Mouse (Mus musculus) Patski (cell line): ENCODE results near the gene Jtb. TPM values are rescaled to one million over a fixed set of nuclear protein-coding genes. Genes with fewer than 3 reads are reported as not detected.

Experiments
- ATAC-seq: fragments of 100-300 bp; one replicate; pipeline ENCODE4 v1.8.0; 2021
- CTCF ChIA-PET: fragments of 350-600 bp; sonication (Branson Sonifier 250); formaldehyde crosslinking; loops from one replicate; lab custom pipeline; 2022; ENCODE audit warnings: inconsistent platforms; lab: Charles Lee
- POLR2A ChIA-PET: fragments of 350-600 bp; sonication (Branson Sonifier 250); formaldehyde crosslinking; loops from one replicate; lab custom pipeline; 2022; ENCODE audit warnings: antibody characterized with exemption, inconsistent platforms; lab: Charles Lee
- DNase-seq: peaks from one replicate; pipeline ENCODE4 v3.0.0-alpha.2; 2011; ENCODE audit warnings: low read depth, low spot score
- H3K27me3 ChIP-seq: fragments of 371-371 bp; one replicate; pipeline ENCODE4 v1.5.1; 2021
- CTCF ChIP-seq: fragments of 100-300 bp; IDR thresholded peaks from one replicate; pipeline ENCODE4 v1.5.1; 2021
- in situ Hi-C: fragments of 300-500 bp; cut with MboI; formaldehyde crosslinking; loops from 3 replicates; pipeline ENCODE4 v1.11.1; 2018; ENCODE audit warnings: low pct_unique_long_range_greater_than_20kb, mixed read lengths
- polyA plus RNA-seq: library from polyadenylated mRNA; unstranded; gene quantifications from one replicate; pipeline ENCODE4 v1.2.3, GENCODE M21; 2021

Gene Jtb
- polyA plus RNA-seq, 1 experiment from 2014 or later, result 108 TPM

DNA sequence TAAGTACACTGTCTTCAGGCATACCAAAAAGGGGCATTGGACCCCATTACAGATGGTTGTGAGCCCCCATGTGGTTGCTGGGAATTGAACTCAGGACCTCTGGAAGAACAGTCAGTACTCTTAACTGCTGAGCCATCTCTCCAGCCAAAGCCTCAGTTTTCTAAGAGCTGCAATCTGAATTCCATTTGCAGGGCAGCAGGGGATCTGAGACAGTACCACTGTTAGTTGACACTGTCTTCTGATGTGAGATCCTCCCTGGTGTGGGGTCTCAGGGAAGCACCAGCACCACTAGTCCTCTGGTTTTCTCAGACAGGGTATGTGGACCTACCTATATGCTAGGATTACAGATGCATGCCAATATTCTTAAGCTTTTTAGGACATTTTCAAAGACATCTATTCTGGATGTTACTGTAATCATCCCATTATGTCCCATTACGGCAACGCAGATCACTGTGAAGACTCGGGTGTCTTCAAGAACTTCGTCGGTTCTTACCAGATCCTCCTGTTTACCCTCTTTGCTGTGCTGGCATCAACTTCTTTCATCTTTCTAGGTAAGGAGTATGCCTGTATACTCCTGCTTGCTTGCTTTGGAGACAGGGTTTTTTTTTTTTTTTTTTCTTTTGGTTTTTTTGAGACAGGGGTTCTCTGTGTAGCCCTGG is 21.4 kb upstream of the Jtb start:
- ATAC-seq (no peak), DNase-seq (no peak)
- POLR2A ChIA-PET, result no interaction called here
- no peak for TF ChIP-seq CTCF
- CTCF ChIA-PET, result interaction anchor here (1.3 kb wide), 1 partner anchor 164 kb away, joined by 3 read pairs; no protein-coding TSS in a partner anchor
- no peaks in the 10 kb centered on the region for H3K27me3 ChIP-seq
- in situ Hi-C loops, result no loop called here

GRCm38 (mm10) chr3:90211475-90212398 is 19.7 kb upstream of the Jtb start:
- no peaks in the 10 kb centered on the region for H3K27me3 ChIP-seq
- ChIA-PET POLR2A (interaction anchor here (1.4 to 1.7 kb wide), 2 partner anchors 8 to 10 kb away, joined by 4 to 9 read pairs; no protein-coding TSS in a partner anchor), CTCF (interaction anchor here (1.3 to 1.4 kb wide), 2 partner anchors 79 to 162 kb away, joined by 3 to 4 read pairs; no protein-coding TSS in a partner anchor)
- TF ChIP-seq CTCF, result no peak
- in situ Hi-C loops, result no loop called here
- ATAC-seq (no peak), DNase-seq (no peak)

- DNase-seq (no peak), ATAC-seq (no peak)
- POLR2A ChIA-PET, result interaction anchor here (0.5 to 1.7 kb wide), 5 partner anchors 9 to 71 kb away, joined by 3 to 9 read pairs (median 6); no protein-coding TSS in a partner anchor
- TF ChIP-seq CTCF, result no peak
- in situ Hi-C loops, result no loop called here
- CTCF ChIA-PET, result interaction anchor here (1.3 kb wide), 1 partner anchor 161 kb away, joined by 4 read pairs; no protein-coding TSS in a partner anchor
- no peaks in the 10 kb centered on the region for H3K27me3 ChIP-seq
Measured at GRCm38 (mm10) chr3:90212723-90213122, 18.7 kb upstream of the Jtb start.

GRCm38 (mm10) chr3:90213377-90213866 is 18.0 kb upstream of the Jtb start, which contains the start of the genes Rps27 and Rab13:
Gene Rps27, minus strand, starts transcription at chr3:90213651.
Gene Rab13, plus strand, starts transcription at chr3:90213695.
- CTCF ChIA-PET, result interaction anchor here (0.6 to 1.7 kb wide), 3 partner anchors 19 to 160 kb away, joined by 3 to 4 read pairs (median 3); no protein-coding TSS in a partner anchor
- in situ Hi-C loops, result no loop called here
- POLR2A ChIA-PET, result interaction anchor here (0.6 to 1.7 kb wide), 7 partner anchors 9 to 158 kb away, joined by 3 to 9 read pairs (median 4); partner anchors contain the start of gene Slc39a1
- DNase-seq, result peak; percentile 96
- no peaks in the 10 kb centered on the region for H3K27me3 ChIP-seq
- no peak for TF ChIP-seq CTCF
- ATAC-seq, result peak; percentile 85

- no peak for DNase-seq
- no peak for TF ChIP-seq CTCF
- ChIA-PET CTCF (interaction anchor here (1.2 to 2.2 kb wide), 4 partner anchors 24 to 159 kb away, joined by 3 to 7 read pairs (median 4); no protein-coding TSS in a partner anchor), POLR2A (interaction anchor here (0.7 to 0.9 kb wide), 3 partner anchors 12 to 157 kb away, joined by 3 to 4 read pairs (median 4); partner anchors contain the start of gene Slc39a1)
- in situ Hi-C loops, result no loop called here
- H3K27me3 ChIP-seq, result no peaks in the 10 kb centered on the region
- ATAC-seq, result no peak
Measured at GRCm38 (mm10) chr3:90213956-90214684, 17.3 kb upstream of the Jtb start.

GRCm38 (mm10) chr3:90215825-90216380 is 15.5 kb upstream of the Jtb start:
- CTCF ChIA-PET, result interaction anchor here (0.6 to 2.2 kb wide), 21 partner anchors 9 to 251 kb away, joined by 3 to 7 read pairs (median 3); partner anchors contain the start of genes Jtb and Slc39a1
- DNase-seq (no peak), ATAC-seq (no peak)
- POLR2A ChIA-PET, result interaction anchor here (0.6 kb wide), 2 partner anchors 14 to 54 kb away, joined by 3 to 8 read pairs; no protein-coding TSS in a partner anchor
- peak; percentile 77 for TF ChIP-seq CTCF
- H3K27me3 ChIP-seq, result no peaks in the 10 kb centered on the region
- in situ Hi-C loops, result no loop called here

GRCm38 (mm10) chr3:90220088-90220487 is 11.3 kb upstream of the Jtb start:
- ATAC-seq (peak; percentile 51), DNase-seq (no peak)
- no peaks in the 10 kb centered on the region for H3K27me3 ChIP-seq
- CTCF ChIA-PET, result interaction anchor here (1.1 to 1.6 kb wide), 4 partner anchors 11 to 154 kb away, joined by 3 to 7 read pairs (median 4); partner anchors contain the start of genes Jtb and Slc39a1
- peak; percentile 90 for TF ChIP-seq CTCF
- POLR2A ChIA-PET, result interaction anchor here (0.6 to 1.7 kb wide), 7 partner anchors 12 to 172 kb away, joined by 3 to 9 read pairs (median 4); partner anchors contain the start of genes Jtb and Slc39a1
- in situ Hi-C loops, result loop anchor here (5.0 kb wide), 2 partner anchors 37 to 152 kb away; no protein-coding TSS in a partner anchor

DNA sequence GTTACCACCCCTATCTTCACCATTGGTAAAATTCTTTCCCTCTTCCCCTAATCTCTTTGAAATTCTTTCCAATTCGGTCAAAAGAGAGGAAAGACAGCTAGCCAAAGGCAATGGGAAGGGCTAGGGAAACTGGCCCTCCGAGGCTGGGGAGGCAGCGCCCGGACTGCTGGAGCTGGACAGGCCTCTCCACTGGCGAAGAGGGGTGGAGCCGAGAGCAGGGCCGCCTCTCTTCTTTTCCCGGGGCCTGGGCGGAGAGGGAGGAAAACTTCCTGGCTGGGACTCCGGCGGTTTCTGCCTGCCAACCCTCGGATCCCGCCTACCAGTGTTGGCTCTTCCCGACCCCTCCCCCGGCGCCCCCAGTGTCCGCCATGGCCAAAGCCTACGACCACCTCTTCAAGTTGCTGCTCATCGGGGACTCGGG is 10.9 kb upstream of the Jtb start:
- DNase-seq (no peak), ATAC-seq (peak; percentile 83)
- H3K27me3 ChIP-seq, result no peaks in the 10 kb centered on the region
- CTCF ChIA-PET, result interaction anchor here (1.1 to 1.6 kb wide), 4 partner anchors 10 to 153 kb away, joined by 3 to 7 read pairs (median 4); partner anchors contain the start of genes Jtb and Slc39a1
- in situ Hi-C loops, result loop anchor here (5.0 kb wide), 2 partner anchors 37 to 152 kb away; no protein-coding TSS in a partner anchor
- POLR2A ChIA-PET, result interaction anchor here (0.9 to 1.7 kb wide), 6 partner anchors 11 to 172 kb away, joined by 3 to 9 read pairs (median 4); partner anchors contain the start of genes Jtb and Slc39a1
- TF ChIP-seq CTCF, result no peak
